Mouse (Mus musculus): Measurements from ENCODE around the gene Hsf4. TPM values are rescaled to one million over a fixed set of nuclear protein-coding genes. Genes with fewer than 3 reads are reported as not detected.
"Not testable (repeated sequence)": the region's sequence is repeated elsewhere in the genome, so short reads cannot be mapped to it uniquely, and the experiment has no call there.

Gene Hsf4
- 0.09 and 0.20 TPM in 2 replicates for polyA plus RNA-seq (2016; fragmentation: Nextera tagmentation; extraction: Ambion mirVana)

DNA sequence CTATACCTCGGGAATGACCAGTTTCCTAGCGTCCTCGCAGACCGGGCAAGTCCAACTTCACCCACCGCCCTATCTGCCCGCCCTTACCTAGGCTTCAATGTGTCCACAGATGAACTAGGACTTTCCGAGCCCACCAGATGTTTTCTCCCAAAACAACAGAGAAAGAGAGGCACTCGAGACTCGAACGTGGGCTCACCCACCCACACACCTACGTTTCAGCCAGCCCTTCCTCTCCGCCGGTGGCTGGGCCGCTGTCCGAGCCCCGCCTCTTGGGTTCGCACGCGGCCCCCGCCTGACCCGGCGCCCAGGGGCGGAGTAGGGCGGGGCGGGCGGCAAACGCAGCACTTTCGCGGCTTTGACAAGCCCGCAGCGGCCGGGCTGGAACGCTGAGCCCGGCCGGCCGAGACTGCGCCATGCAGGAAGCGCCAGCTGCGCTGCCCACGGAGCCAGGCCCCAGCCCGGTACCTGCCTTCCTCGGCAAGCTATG lies at the start of gene Hsf4:
Gene Hsf4 (plus strand): TSS at position 341 of the 487 bp plus-strand sequence.
- Histone ChIP-seq H3K27ac (peak within 1 kb of the TSS; percentile 45), H3K4me1 (replicated peaks) (peaks cover 47% of the 10 kb centered on the region)
- under 1% methylated on average over 42 of the region's 42 CpGs for WGBS

DNA sequence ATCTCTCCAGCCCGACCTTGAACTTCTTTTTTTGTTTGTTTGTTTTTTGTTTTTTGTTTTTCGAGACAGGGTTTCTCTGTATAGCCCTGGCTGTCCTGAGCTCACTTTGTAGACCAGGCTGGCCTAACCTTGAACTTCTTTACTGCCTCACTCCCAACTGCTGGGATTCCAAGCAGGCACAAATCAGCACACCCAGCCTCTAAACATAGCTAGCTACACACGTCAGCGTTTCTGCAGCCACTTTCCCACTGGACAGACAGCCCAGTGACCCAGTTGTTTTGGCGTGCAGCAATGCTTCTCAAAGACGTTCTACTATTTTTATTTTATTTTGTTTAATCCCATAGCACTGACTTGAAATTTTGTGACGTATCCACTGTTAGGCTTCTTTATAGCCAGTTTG lies 45.8 kb upstream of the Hsf4 start:
- Histone ChIP-seq H3K36me3 (no peaks in the 10 kb centered on the region), H3K9me3 (no peaks in the 10 kb centered on the region), H3K27me3 (ENCODE audit: insufficient read depth, poor library complexity, severe bottlenecking) (no peaks in the 10 kb centered on the region), H3K4me1 (replicated peaks) (peaks cover 21% of the 10 kb centered on the region), H3K4me3 (0 out of 2 replicates have a peak overlapping the region, but pooled peaks have one; percentile 97), H3K27ac (no peak overlapping the region)
- 84% methylated on average over 7 of the region's 7 CpGs for WGBS
- DNase-seq (ENCODE audit: low spot score): no peak

More for the DNA sequence above, at the start of gene Hsf4:
- H3K4me3 ChIP-seq: peak within 1 kb of the TSS; percentile 59
- peak; percentile 42 for DNase-seq (ENCODE audit: low spot score)
- peaks cover 6% of the 10 kb centered on the region for H3K9me3 ChIP-seq
- H3K27me3 ChIP-seq (ENCODE audit: insufficient read depth, poor library complexity, severe bottlenecking): peaks cover 100% of the 10 kb centered on the region
- H3K36me3 ChIP-seq: no peaks in the 10 kb centered on the region

DNA sequence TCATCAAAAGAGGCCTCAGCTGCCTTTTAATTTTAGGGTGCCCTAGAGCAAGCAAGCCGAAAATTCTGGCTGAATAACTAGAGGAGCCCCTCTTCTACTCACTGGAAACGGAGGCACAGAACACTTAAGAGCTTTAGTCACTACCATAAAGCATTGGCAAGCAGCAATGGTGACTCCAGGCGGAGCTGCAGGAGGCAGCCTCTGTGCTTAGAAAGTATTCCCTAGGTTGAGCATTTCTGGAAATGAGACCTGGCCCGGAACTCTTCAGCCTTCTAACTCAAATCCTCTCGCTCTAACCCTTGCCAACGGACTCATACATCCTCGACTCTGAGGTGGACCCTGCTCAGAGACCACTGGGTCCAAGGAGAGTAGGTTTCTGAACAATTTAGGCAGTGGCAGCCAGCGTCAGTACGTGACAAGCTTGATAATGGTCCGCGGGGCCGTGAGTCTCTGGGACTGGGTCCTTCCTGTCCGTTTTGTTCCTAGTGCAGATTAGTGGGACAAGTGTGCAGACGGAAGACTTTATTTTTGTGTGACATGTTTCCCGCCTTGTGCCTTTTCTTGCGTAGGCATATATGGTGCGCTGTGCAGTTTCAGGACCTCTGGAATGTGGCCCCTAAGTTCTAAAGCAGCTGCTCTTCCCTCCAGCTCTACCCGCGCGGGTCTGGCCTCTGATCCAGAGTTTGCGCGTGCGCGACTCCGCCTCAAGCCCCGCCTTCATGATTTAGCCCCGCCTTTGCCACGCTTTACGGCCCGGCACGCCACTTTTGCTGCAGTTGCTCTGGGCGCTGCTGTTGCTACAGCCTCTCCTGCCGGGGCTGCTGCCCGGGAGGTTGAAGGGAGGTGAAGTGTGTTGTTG lies 45.0 kb upstream of the Hsf4 start, which contains the start of gene D230025D16Rik:
Gene D230025D16Rik (plus strand): TSS at position 733 of the 859 bp plus-strand sequence.
- H3K27me3 ChIP-seq (ENCODE audit: insufficient read depth, poor library complexity, severe bottlenecking): no peaks in the 10 kb centered on the region
- WGBS: 4% methylated on average over 34 of the region's 34 CpGs
- H3K4me3 ChIP-seq: peak within 1 kb of the TSS; percentile 97
- H3K4me1 ChIP-seq (replicated peaks): peaks cover 21% of the 10 kb centered on the region
- no peaks in the 10 kb centered on the region for H3K9me3 ChIP-seq
- peak; percentile 98 for DNase-seq (ENCODE audit: low spot score)
- no peaks in the 10 kb centered on the region for H3K36me3 ChIP-seq
- peak within 1 kb of the TSS; percentile 91 for H3K27ac ChIP-seq

DNA sequence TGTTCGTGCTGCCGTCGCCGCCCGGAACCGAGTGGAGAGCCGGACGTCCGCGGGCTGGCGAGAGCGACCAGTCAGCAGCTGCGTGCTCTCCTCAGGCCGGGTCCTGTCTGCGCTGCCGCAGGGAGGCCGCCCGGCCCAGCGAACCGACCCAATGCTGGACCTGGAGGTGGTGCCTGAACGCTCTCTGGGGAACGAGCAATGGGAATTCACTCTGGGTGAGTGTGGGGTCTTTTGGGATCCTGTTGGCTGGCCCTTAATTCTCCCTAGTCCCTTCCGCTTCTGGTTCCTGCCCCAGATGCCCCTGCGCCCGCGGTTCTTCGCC lies 44.4 kb upstream of the Hsf4 start:
- Histone ChIP-seq H3K4me3 (peak overlapping the region; percentile 97), H3K27me3 (ENCODE audit: insufficient read depth, poor library complexity, severe bottlenecking) (no peaks in the 10 kb centered on the region), H3K36me3 (no peaks in the 10 kb centered on the region), H3K9me3 (no peaks in the 10 kb centered on the region), H3K4me1 (replicated peaks) (peaks cover 21% of the 10 kb centered on the region), H3K27ac (peak overlapping the region; percentile 91)
- WGBS: 0% methylated on average over 27 of the region's 27 CpGs
- DNase-seq (ENCODE audit: low spot score): no peak

DNA sequence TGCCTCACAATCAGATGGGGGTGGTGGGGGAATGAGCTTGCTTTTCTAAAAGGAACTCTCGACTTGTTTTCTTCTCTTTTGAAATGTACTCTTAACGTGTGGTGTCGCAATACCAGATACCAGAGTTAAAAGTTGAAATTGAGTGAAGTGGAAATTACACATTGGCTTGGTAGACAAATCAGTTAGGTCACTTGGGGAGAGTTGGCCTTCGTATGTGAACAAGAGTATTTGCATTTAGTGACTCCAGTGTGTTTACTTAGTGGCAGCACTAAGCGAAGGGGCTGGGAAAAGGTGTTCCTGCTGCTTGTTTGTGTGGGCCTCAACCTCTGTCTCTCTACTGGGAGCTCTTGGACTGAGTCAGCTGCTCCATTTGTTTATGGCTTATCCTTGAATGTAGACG lies 43.7 kb upstream of the Hsf4 start:
- 33% methylated on average over 6 of the region's 6 CpGs for WGBS
- peaks cover 21% of the 10 kb centered on the region for H3K4me1 ChIP-seq (replicated peaks)

DNA sequence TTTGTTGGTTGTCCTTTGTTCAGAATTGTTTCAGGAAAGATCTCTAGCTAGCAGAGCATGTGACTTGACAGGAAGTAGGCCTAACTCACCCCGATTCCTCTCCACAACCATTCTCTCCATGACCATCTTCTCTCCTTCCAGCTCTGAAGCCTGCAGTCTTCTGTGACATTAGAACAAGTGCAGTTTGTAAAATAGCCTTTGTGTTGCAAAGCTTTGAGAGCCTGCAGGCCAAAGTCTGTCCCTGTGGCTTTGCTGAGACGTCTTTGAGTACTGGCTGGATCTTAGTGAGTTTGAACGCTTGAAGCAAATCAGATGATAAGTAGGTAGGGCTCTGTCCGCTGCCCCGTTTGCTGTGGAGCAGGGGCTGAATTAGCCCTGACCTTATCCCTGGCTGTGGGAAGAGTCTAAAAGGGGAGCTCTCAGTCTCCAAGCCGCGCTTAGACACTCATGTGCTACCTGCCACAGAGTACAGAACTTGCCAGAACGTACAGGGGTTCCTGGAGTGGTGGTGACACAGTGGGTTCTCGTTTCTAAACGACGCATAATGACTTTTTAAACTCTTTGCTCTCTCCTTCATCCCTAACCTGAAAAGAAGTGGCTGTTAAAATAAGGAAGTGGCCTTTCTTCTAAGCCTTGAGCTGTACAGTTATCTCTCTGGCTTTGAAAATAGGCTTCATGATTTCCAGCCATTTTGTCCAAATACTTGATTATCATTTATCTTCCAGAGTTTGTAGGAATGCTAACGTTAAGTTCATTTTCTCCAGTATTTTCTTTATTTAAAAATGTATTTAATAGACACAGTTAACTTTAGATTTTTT lies 37.9 kb upstream of the Hsf4 start:
- DNase-seq (ENCODE audit: low spot score): no peak
- peaks cover 31% of the 10 kb centered on the region for H3K36me3 ChIP-seq
- H3K27me3 ChIP-seq (ENCODE audit: insufficient read depth, poor library complexity, severe bottlenecking): no peaks in the 10 kb centered on the region
- H3K27ac ChIP-seq: no peak overlapping the region
- no peaks in the 10 kb centered on the region for H3K9me3 ChIP-seq
- no peak overlapping the region for H3K4me3 ChIP-seq
- no peaks in the 10 kb centered on the region for H3K4me1 ChIP-seq (replicated peaks)
- 88% methylated on average over 12 of the region's 12 CpGs for WGBS

More for the DNA sequence above, 43.7 kb upstream of the Hsf4 start:
- Histone ChIP-seq H3K27ac (peak overlapping the region; percentile 91; the same call in 1 of the 2 replicates), H3K27me3 (ENCODE audit: insufficient read depth, poor library complexity, severe bottlenecking) (no peaks in the 10 kb centered on the region), H3K9me3 (no peaks in the 10 kb centered on the region), H3K4me3 (peak overlapping the region; percentile 97), H3K36me3 (no peaks in the 10 kb centered on the region; the same call in 1 of the 2 replicates)
- no peak for DNase-seq (ENCODE audit: low spot score)

DNA sequence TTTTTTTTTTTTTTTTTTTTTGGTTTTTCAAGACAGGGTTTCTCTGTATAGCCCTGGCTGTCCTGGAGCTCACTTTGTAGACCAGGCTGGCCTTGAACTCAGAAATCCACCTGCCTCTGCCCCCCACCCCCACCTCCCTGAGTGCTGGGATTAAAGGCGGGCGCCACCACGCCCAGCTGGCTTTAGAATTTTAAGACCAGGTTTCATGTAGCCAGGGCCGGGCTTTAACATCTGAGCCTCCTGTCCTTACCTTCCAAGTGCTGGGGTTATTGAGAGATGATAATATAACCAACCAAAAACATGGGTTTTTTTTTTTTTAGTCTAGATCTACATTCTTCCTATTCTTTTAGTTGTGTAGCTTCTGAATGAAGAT lies 37.3 kb upstream of the Hsf4 start:
- 93% methylated on average over 4 of the region's 4 CpGs for WGBS

DNA sequence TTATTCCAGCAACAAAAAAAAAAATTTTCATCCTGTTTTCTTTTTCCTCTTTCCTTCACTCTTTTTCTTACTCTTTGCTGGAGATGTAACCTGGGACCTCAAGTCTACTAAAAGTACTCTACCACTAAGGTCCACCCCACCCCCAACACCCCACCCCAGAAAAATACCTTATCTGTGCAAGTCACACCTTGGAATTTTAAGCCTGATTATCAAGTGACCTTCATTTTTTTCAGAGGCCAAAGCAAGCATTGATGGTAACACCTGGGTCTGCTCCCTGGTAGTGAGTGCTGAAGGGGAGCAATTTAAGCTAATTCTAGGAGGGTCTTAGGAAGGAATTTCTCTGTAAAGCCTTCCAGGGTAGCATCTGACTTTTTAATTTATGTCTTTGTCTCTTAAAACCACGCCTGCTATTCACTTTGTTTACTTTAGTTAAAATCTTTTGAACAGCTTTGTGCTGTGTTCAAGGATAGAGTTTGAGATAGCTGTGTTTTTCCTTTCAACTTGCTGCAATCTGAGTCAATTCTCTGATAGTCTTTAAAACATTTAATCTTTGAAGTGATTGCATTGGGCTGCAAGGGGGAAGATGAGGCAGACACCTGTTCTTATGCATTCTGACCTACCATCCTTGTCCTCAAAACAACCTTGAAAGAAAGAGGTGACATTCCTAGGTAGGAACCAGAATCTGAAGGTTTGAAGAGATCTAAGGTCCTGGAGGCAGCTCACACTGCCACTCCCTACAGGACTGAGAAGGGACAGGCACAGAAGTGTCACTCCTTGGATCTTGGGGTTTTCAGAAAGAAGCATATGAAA lies 36.3 kb upstream of the Hsf4 start:
- Histone ChIP-seq H3K27ac (no peak overlapping the region), H3K4me3 (no peak overlapping the region), H3K36me3 (peaks cover 36% of the 10 kb centered on the region), H3K27me3 (ENCODE audit: insufficient read depth, poor library complexity, severe bottlenecking) (no peaks in the 10 kb centered on the region), H3K4me1 (replicated peaks) (no peaks in the 10 kb centered on the region), H3K9me3 (no peaks in the 10 kb centered on the region)
- WGBS: 78% methylated on average over 1 of the region's 1 CpGs
- DNase-seq (ENCODE audit: low spot score): no peak

More for the DNA sequence above, 37.3 kb upstream of the Hsf4 start:
- not testable (repeated sequence) for DNase-seq (ENCODE audit: low spot score); H3K27ac ChIP-seq; H3K9me3 ChIP-seq; H3K27me3 ChIP-seq (ENCODE audit: insufficient read depth, poor library complexity, severe bottlenecking); H3K4me1 ChIP-seq (replicated peaks); H3K4me3 ChIP-seq
- H3K36me3 ChIP-seq: peaks cover 33% of the 10 kb centered on the region

DNA sequence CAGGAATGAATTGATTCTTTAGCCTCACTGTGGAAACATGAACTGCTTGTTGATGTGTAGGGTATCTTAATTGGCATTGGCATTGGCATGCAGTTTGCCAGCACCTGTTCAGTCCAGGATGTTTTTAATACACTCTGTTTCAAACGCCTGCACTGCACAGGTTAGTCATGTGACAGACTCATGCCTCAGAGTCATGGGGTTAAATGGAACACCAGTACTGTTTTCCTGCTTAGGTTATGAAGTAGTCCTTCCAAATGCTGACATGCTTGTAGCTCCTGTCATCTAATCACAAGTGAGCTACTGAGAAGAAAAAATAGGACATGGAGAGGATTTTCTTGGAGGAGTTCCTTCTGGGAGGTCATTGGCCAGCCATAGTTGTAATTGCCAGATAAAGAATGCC lies 34.4 kb upstream of the Hsf4 start:
- DNase-seq (ENCODE audit: low spot score): no peak
- Histone ChIP-seq H3K36me3 (peaks cover 54% of the 10 kb centered on the region), H3K4me3 (no peak overlapping the region), H3K27ac (no peak overlapping the region), H3K4me1 (replicated peaks) (no peaks in the 10 kb centered on the region), H3K27me3 (ENCODE audit: insufficient read depth, poor library complexity, severe bottlenecking) (no peaks in the 10 kb centered on the region), H3K9me3 (no peaks in the 10 kb centered on the region)
- 80% methylated on average over 1 of the region's 1 CpGs for WGBS

DNA sequence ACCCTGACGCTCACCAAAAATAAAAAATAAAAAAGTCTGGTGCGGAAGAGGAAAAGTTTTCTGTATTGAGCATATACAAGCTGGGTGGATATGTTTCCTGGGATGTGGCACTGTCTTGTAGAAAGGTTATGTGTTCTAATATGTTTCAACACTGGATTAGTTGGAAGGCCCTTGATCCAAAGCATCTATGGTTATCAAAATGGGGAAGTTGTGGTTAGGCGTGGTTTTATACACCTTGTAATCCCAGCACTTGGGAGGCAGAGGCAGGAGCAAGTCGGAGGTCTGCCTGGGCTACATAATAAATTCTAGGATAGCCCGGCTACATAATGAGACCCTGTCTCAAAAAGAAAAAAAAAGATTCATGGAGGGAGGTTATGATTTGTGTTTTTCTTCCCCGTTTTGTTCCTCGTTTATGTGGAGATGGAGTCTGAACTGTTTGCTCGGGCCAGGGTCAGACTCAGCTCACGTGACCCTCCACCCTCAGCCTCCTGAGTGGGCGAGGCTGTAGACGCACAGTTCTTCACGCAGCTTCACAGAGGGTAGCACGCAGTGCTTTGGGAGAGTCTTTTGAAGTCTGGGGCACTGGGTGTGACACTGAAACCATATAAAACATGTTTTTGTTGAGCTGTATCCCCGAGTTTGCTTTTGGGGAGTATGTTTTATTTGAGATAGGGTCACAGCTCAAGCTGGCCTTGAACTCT lies 32.0 kb upstream of the Hsf4 start:
- peaks cover 71% of the 10 kb centered on the region for H3K36me3 ChIP-seq
- 93% methylated on average over 14 of the region's 14 CpGs for WGBS
- H3K27ac ChIP-seq: no peak overlapping the region
- no peak overlapping the region for H3K4me3 ChIP-seq
- no peaks in the 10 kb centered on the region for H3K4me1 ChIP-seq (replicated peaks)
- no peak for DNase-seq (ENCODE audit: low spot score)
- no peaks in the 10 kb centered on the region for H3K27me3 ChIP-seq (ENCODE audit: insufficient read depth, poor library complexity, severe bottlenecking)
- no peaks in the 10 kb centered on the region for H3K9me3 ChIP-seq

DNA sequence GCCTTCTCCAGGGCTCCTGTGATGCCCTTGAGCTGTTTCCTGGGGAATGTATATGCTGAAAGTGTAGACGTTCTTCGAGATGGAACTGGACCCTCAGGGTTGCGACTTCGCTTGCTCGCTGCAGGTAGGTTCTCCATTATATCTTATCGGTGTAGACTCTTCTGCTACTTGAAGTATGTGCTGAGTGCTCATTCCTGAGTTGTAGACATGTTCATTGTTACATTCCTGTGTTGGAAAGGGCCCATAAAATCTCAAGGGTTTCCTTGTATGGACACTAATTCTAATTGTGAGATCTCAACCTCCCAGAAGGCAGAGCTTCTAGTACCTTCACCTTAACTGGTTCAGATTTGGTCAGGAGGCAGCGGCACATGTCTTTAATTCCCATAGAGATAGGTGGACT lies 28.6 kb upstream of the Hsf4 start:
- Histone ChIP-seq H3K9me3 (no peaks in the 10 kb centered on the region), H3K27me3 (ENCODE audit: insufficient read depth, poor library complexity, severe bottlenecking) (no peaks in the 10 kb centered on the region), H3K4me3 (no peak overlapping the region), H3K27ac (no peak overlapping the region), H3K36me3 (peaks cover 70% of the 10 kb centered on the region), H3K4me1 (replicated peaks) (no peaks in the 10 kb centered on the region)
- whole genome bisulfite sequencing: 96% methylated on average over 7 of the region's 7 CpGs
- DNase-seq (ENCODE audit: low spot score): no peak

DNA sequence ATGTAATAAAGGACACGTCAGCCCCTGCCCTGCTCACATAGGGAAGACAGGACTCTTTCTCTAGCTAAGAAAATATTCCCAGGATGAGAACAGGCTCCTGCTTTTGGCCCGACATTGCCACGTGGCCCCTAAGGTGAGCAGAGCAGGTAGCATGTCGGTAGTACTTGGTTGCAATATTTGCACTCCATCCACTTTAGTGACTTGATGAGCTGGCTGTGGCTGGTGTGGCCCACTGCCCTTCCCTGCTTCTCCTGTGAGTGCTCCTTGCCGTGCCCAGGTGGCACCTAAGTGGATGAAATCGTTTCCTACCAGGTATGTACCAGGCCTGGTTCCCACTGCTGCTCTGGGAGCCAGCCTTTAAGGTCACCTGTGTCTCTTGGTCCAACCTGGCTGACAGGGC lies 17.6 kb upstream of the Hsf4 start:
- WGBS: 91% methylated on average over 6 of the region's 6 CpGs
- H3K36me3 ChIP-seq: peaks cover 64% of the 10 kb centered on the region
- no peak for DNase-seq (ENCODE audit: low spot score)
- peaks cover 24% of the 10 kb centered on the region for H3K27me3 ChIP-seq (ENCODE audit: insufficient read depth, poor library complexity, severe bottlenecking)
- no peak overlapping the region for H3K27ac ChIP-seq
- H3K9me3 ChIP-seq: no peaks in the 10 kb centered on the region
- H3K4me3 ChIP-seq: no peak overlapping the region
- peaks cover 21% of the 10 kb centered on the region for H3K4me1 ChIP-seq (replicated peaks)

Measured in hindbrain, embryonic 10.5 days (tissue).